Mouse (Mus musculus) bone marrow, adult 2 months (tissue): ENCODE measurements around the gene Crtc3.

ENCODE experiments used
- CTCF ChIP-seq: fragments of 200-500 bp; IDR thresholded peaks from 2 replicates; pipeline ENCODE4 v1.5.1; 2011; ENCODE audit warnings: low read length, control low read depth; ENCODE audit not compliant: control insufficient read depth, insufficient read depth
- POLR2A ChIP-seq: fragments of 200-500 bp; IDR thresholded peaks from 2 replicates; pipeline ENCODE4 v1.6.1; 2011; ENCODE audit warnings: low read depth, mild to moderate bottlenecking, control low read depth, low read length, borderline replicate concordance; ENCODE audit not compliant: control insufficient read depth

- TF ChIP-seq CTCF: no peak
- no peak for TF ChIP-seq POLR2A
Measured at GRCm38 (mm10) chr7:80711496-80711895, 22.8 kb upstream of the Crtc3 start.
